Mouse (Mus musculus) monocyte, adult 59 days (primary cell): ENCODE measurements around the gene Gm8926. TPM values are rescaled to one million over a fixed set of nuclear protein-coding genes. Genes with fewer than 3 reads are reported as not detected.

Experiments used
- total RNA-seq, 2 experiments: library from RNA; stranded (reverse); gene quantifications; one replicate each; pipeline ENCODE4 v1.2.4; 2023

Gm8926 gene
- total RNA-seq, result not detected

GRCm38 (mm10) chr5:11770248-11770647, at the start of gene Gm8926:
Gene Gm8926, plus strand, starts transcription at chr5:11770548.

Other genes starting within 250 kb of the Gm8926 start
- gene Gm6460, start 175.6 kb upstream of the Gm8926 start, total RNA-seq, result not detected
- gene Gm8922, start 88.6 kb upstream of the Gm8926 start, total RNA-seq, result not detected
- not detected for gene Gm6465, start 75.0 kb downstream of the Gm8926 start, total RNA-seq
- gene 4933402N22Rik, start 147.5 kb downstream of the Gm8926 start, total RNA-seq, result not detected